Mouse (Mus musculus) regulatory T cell (primary cell): ENCODE measurements around the gene Endou.

Source experiments
- in situ Hi-C: fragments of 300-600 bp; cut with MboI, MseI; formaldehyde crosslinking; loops from one replicate; pipeline ENCODE4 v1.15.1; 2025; ENCODE audit warnings: high pct_unique_total_duplicates

The Endou gene

GRCm38 (mm10) chr15:97731111-97731510, at the start of gene Endou:
Gene Endou, minus strand, starts transcription at chr15:97731339.
- in situ Hi-C loops = no loop called here

GRCm38 (mm10) chr15:97780611-97781031, 49.5 kb upstream of the Endou start:
- in situ Hi-C loops = no loop called here

- in situ Hi-C loops = no loop called here
Observed at GRCm38 (mm10) chr15:97779576-97779975, 48.4 kb upstream of the Endou start.

- in situ Hi-C loops = no loop called here
Observed at GRCm38 (mm10) chr15:97778311-97779098, 47.4 kb upstream of the Endou start, which contains the start of gene Slc48a1. Gene Slc48a1, plus strand, starts transcription at chr15:97778520.

DNA sequence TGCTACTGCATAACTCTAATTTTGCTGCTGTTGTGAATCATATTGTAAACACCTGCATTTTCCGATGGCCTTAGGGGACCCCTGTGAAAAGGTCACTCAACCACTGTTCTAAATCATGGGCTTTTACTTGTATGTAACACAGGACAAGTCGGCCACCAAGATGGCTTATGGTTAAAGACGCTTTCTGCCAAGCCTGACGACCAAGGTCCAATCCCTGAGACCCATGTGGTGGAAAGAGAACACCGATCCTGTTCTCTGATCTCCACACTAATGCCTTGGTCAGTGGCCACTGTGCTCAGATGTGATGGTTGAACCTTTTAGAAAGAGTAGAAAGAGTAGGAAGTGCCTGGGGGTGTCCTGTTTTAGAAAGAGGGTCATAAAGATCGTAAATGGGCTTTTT, 45.8 kb upstream of the Endou start:
- in situ Hi-C loops = no loop called here

- in situ Hi-C loops = no loop called here
Observed at GRCm38 (mm10) chr15:97776514-97776913, 45.4 kb upstream of the Endou start.

DNA sequence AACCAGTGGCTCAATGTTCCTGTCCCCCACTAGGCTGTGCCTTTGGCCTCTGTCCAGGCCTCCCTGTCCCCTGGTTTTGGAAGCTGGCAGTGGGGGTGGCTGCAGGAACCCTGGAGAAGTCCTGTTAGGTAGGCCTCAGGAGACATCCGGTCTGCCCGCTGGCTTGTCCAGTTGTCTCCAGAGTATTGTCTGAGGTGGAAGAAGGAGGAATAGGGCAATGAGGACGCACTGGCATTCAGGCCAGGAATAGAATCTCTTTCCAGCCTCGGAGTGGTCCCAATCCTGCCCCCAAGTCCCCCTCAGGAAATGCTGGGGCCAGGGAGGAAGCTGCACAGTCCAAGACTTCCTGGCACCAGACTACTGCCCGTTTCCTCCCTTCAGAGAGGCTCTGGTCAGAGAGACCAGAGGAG, 42.8 kb upstream of the Endou start:
- in situ Hi-C loops = no loop called here

DNA sequence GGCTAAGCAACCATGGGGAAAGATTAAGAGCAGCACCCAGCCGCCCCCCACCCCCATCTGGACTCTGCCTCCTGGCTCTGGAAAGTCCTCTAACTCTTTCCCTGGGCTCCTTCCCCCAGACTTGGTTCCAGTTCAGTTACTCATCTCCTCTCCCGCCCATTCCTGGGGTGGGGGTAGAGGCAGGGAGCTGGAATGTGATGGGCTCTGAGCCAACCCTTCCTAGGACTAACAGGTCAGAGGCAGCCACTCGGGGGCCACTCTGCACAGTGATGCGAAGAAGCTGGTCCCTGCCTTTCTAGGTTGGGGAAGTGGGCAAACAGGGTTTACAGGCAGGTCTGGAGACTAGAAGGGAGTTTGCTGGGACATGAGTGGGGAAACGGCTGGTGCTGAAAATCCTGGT, 42.0 kb upstream of the Endou start:
- in situ Hi-C loops = no loop called here

- in situ Hi-C loops = no loop called here
Observed at GRCm38 (mm10) chr15:97770280-97770679, 39.1 kb upstream of the Endou start.

DNA sequence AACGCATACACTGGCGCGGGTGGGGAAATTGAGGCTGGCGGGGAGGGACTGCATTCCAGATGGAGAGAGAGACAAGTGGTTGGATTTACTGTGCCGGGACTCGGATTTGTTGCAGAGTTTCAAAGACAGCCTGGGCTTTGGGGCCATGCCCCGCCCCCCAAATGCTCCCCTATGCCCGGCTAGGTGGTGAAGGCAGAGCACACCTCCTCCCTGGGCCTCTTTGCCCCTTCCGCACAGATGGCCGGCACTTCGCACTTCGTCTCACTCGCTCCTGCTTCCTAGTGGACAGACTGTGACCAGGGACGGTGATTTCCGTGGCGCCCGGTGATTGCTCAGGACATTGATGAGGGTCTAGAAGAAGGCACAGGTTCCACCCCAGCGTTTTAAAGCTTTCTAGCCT, 37.1 kb upstream of the Endou start:
- in situ Hi-C loops = loop anchor here (10.0 kb wide), 1 partner anchor 823 kb away; no protein-coding TSS in a partner anchor

- in situ Hi-C loops = loop anchor here (10.0 kb wide), 1 partner anchor 823 kb away; no protein-coding TSS in a partner anchor
Observed at GRCm38 (mm10) chr15:97767280-97768186, 36.4 kb upstream of the Endou start, which contains the start of gene Rapgef3. Gene Rapgef3, minus strand, starts transcription at chr15:97767972.

- in situ Hi-C loops = loop anchor here (10.0 kb wide), 1 partner anchor 822 kb away; no protein-coding TSS in a partner anchor
Observed at GRCm38 (mm10) chr15:97766594-97767279, 35.6 kb upstream of the Endou start.

GRCm38 (mm10) chr15:97766194-97766593, 35.1 kb upstream of the Endou start:
- in situ Hi-C loops = loop anchor here (10.0 kb wide), 1 partner anchor 821 kb away; no protein-coding TSS in a partner anchor

- in situ Hi-C loops = loop anchor here (10.0 kb wide), 1 partner anchor 820 kb away; no protein-coding TSS in a partner anchor
Observed at GRCm38 (mm10) chr15:97765090-97765794, 34.1 kb upstream of the Endou start.

DNA sequence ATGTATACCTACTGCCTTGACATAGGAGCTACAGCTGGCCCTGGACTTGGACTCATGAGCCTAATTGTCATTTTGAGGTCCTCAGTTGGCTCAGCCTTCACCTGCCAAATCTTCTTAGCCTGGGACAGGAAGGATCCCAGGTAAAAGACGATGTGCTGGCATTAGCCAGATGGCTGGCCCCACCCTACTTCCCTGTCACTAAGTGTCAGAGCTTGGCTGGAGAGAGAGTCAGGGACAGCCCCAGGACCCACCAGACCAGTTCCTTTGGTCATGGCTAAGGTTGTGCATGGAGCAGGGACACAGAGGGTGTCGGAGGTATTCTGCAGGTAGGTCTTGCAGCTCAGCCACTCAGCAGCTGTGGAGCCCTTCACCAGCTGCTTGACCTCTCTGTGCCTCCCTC, 33.4 kb upstream of the Endou start:
- in situ Hi-C loops = loop anchor here (10.0 kb wide), 1 partner anchor 820 kb away; no protein-coding TSS in a partner anchor

DNA sequence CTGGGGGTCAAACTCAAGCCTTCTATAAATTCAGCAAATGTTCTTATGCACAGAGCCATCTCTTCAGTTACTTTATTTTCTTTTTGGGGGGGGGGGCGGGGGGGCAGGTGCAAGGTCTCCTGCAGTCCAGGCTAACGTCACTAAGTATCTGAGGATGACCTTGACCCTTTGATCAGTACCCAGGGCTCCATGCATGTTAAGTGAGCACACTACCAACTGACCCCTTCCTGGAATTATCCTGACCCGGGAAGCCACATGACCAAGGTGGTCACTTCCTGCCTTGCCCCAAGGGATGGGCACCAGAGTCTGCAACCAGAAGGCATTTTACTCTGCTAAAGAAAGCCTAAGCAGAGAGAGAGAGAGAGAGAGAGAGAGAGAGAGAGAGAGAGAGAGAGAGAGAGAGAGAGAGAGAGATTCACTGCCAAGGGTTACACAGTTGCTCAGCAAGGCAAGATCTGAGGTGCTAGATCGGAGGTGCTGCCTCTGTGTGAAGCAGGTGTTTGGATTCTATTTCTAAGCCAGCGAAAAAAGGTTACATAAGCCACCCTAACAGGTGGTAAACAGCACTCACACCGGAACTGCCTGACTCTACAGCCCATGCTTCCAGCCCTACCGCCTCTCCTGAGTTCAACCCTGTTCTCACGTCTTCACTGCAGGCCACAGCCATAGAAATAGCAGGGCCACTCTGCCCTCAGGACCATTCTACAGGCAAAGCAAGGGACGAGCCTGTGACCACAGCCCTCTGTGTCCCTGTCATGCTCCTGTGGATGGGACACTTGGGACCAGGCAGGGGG, 32.3 kb upstream of the Endou start:
- in situ Hi-C loops = loop anchor here (10.0 kb wide), 1 partner anchor 819 kb away; no protein-coding TSS in a partner anchor

DNA sequence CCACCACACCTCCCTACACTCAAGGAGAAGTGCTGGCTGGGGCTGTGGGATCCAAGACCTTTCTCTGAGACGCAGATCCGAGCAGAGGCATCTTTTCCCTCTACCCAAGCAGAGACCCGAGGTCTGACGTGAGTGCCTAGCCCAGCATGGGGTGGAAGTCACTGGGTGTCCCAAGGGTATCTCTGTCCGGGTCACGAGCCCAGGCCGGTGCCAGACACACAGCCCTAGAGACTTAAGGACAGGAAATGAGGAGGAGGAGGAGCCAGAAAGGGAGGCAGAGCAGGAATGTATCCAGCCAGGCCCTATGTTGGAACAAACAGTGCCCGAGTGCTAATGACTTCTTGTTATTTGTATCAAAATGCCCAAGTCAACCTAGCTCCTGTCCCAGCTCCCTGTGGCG, 31.6 kb upstream of the Endou start:
- in situ Hi-C loops = loop anchor here (10.0 kb wide), 1 partner anchor 818 kb away; no protein-coding TSS in a partner anchor

DNA sequence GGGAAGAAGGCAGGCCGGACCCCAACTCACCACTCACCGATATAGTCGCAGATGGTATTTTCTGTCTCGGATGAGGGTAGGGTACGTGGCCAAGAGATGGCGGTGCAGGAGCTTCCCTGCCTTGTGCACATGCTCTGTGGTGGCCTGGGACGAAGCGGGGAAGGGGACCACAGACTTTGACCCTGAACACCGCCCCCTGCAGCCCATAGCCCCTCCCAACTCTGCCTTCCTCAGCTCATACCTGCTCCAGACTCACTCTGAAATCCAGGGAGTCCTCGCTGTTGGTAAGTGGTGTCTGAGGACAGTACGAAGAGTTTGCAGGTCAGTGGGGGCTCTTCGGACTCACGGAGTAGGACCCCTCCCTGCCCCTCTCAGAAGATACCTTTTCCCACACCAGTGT, 30.3 kb upstream of the Endou start:
- in situ Hi-C loops = loop anchor here (10.0 kb wide), 1 partner anchor 817 kb away; no protein-coding TSS in a partner anchor

DNA sequence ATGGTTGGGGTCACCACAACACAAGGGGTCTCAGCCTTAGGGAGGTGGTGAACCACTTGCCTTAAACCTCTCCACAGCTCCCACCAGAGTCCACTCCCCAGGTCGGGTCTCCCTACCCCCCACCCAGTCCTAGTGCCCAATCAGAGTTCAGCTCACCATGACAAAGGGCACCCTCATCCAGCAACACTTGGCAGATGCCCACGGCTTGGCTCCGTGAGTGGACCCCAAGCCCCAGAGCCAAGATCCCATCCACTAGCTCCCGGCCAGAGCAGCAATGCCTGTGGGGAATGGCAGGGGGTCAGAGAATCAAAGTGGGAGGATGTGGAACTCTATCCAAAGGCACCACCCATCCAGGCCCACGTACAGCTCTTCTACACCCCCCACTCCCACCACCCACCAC, 29.8 kb upstream of the Endou start:
- in situ Hi-C loops = loop anchor here (10.0 kb wide), 1 partner anchor 816 kb away; no protein-coding TSS in a partner anchor
